Mouse (Mus musculus) stomach, postnatal 0 days (tissue): ENCODE measurements around the gene Wsb1.

Source experiments
- CTCF ChIP-seq: IDR thresholded peaks from 2 replicates; pipeline ENCODE4 v1.5.1; 2016; ENCODE audit warnings: antibody characterized with exemption, low read depth, mild to moderate bottlenecking, moderate library complexity
- EP300 ChIP-seq: optimal IDR thresholded peaks from 2 replicates; pipeline ENCODE3; 2016; ENCODE audit warnings: antibody characterized with exemption

- TF ChIP-seq CTCF: peak; percentile 32; the same call in 1 of the 2 replicates
- no peak for TF ChIP-seq EP300
Observed at GRCm38 (mm10) chr11:79218061-79218460, 36.4 kb downstream of the Wsb1 start.
